Mouse (Mus musculus) hindbrain, embryonic 15.5 days (tissue): ENCODE measurements at regions not wholly inside any gene's neighbourhood (a gene's known extent, or its start where the extent isn't known, plus 50 kb on each side); places are given as distances from the start of the nearest gene placed in this dataset.

Experiments
- ATAC-seq: fragments of 200-750 bp; cut with Nextera tagmentation; 2 replicates; pipeline ENCODE4 v1.8.0; 2017; ENCODE audit warnings: low read depth, moderate number of reproducible peaks, moderate TSS enrichment; ENCODE audit not compliant: low FRiP score
- H3K27ac ChIP-seq: fragments of 300-500 bp; sonication (generic); replicated peaks from 2 replicates; pipeline ENCODE4 v1.5.1; 2015; ENCODE audit warnings: mild to moderate bottlenecking, inconsistent platforms
- H3K27me3 ChIP-seq: fragments of 300-500 bp; sonication (generic); 2 replicates; pipeline ENCODE4 v1.6.1; 2015; ENCODE audit warnings: control low read depth, inconsistent platforms
- H3K36me3 ChIP-seq: fragments of 300-500 bp; sonication (generic); 2 replicates; pipeline ENCODE4 v1.6.1; 2015; ENCODE audit warnings: control low read depth, inconsistent platforms
- H3K4me1 ChIP-seq: fragments of 300-500 bp; sonication (generic); replicated peaks from 2 replicates; pipeline ENCODE4 v1.6.1; 2015; ENCODE audit warnings: control low read depth, inconsistent platforms
- H3K4me2 ChIP-seq: fragments of 300-500 bp; sonication (generic); 2 replicates; pipeline ENCODE4 v1.6.1; 2015; ENCODE audit warnings: moderate library complexity, mild to moderate bottlenecking, inconsistent platforms
- H3K4me3 ChIP-seq: fragments of 300-500 bp; sonication (generic); 2 replicates; pipeline ENCODE4 v1.5.1; 2015; ENCODE audit warnings: mild to moderate bottlenecking, inconsistent platforms
- H3K9ac ChIP-seq: fragments of 300-500 bp; sonication (generic); 2 replicates; pipeline ENCODE4 v1.6.1; 2015; ENCODE audit warnings: inconsistent platforms
- H3K9me3 ChIP-seq: fragments of 300-500 bp; sonication (generic); 2 replicates; pipeline ENCODE4 v1.6.1; 2016; ENCODE audit warnings: control low read depth, inconsistent platforms
- WGBS: fragments of 180-500 bp; shearing (Covaris S2); methylation state at CpG from one replicate; pipeline ENCODE4 v1.1.7; 2015; 5-methylcytosine and 5-hydroxymethylcytosine counted together

DNA sequence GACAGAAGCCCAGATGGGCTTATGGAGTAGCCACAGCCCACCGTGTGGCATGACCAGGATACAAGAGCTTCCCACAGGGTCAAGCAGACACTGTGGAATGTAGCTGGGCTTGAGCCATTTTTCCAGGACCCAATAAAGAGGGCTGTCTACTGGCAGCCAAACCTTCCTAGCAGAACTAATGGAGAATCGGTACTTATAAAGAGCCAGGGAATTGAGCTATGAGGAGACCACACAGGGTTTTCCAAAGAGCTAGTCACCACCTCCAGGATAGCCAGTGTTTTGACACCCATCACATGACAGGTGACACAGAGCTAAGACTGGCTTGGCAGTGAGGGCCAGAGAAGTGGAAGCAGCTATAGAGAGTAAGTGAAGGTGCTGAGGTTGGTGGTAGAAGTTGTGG, 149.9 kb downstream of the Map2k4 start:
- H3K27me3 ChIP-seq = no peaks in the 10 kb centered on the region
- H3K9ac ChIP-seq = no peak overlapping the region
- no peak for ATAC-seq
- no peaks in the 10 kb centered on the region for H3K9me3 ChIP-seq
- 80% methylated on average over 2 of the region's 2 CpGs for WGBS
- H3K4me1 ChIP-seq = no peaks in the 10 kb centered on the region
- H3K36me3 ChIP-seq = no peaks in the 10 kb centered on the region
- no peak overlapping the region for H3K4me2 ChIP-seq
- no peak overlapping the region for H3K27ac ChIP-seq
- no peak overlapping the region for H3K4me3 ChIP-seq

DNA sequence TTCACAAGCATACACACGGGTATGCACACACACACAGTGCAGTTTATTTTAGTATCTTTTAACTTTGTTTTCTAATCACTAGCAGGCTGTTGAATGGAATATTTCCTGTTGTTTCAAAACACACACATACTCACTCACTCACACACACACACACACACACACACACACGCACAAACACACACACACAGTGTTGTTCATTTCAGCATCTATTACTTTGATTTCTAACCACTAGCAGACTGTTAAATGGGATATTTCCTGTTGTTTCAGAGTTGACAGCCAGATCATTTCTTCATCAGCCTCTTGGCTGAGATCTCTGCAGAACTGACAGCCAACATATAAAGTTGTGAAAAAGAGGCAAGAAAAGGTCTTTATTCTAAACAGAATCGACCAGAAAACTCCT, 150.9 kb downstream of the Map2k4 start:
- no peak overlapping the region for H3K27ac ChIP-seq
- H3K4me1 ChIP-seq = no peaks in the 10 kb centered on the region
- ATAC-seq = no peak
- 90% methylated on average over 3 of the region's 3 CpGs for WGBS
- H3K9me3 ChIP-seq = no peaks in the 10 kb centered on the region
- no peak overlapping the region for H3K4me2 ChIP-seq
- no peak overlapping the region for H3K4me3 ChIP-seq
- H3K36me3 ChIP-seq = no peaks in the 10 kb centered on the region
- H3K27me3 ChIP-seq = no peaks in the 10 kb centered on the region
- H3K9ac ChIP-seq = no peak overlapping the region

DNA sequence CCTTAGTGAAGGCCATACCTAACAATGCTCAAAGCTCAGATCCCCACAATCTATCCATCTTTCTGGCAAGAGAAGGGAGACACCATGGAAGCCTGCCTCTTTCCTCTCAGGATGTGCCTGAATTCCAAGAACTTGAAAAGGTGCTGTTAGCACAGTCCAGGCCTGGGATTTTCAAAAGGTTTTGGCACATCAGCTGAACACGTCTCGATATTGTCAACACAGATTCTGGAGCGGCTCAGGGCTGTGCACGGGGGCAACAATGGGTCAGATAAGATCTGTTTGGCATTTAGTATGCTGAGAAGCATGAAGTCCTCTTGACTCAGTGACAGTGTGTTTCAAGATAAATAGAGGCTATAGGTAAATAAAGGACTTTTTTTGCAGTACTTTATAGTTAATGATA, 152.8 kb downstream of the Map2k4 start:
- H3K4me3 ChIP-seq = no peak overlapping the region
- no peaks in the 10 kb centered on the region for H3K27me3 ChIP-seq
- WGBS = 84% methylated on average over 4 of the region's 4 CpGs
- no peaks in the 10 kb centered on the region for H3K4me1 ChIP-seq
- ATAC-seq = no peak
- H3K9me3 ChIP-seq = no peaks in the 10 kb centered on the region
- no peaks in the 10 kb centered on the region for H3K36me3 ChIP-seq
- H3K27ac ChIP-seq = no peak overlapping the region
- no peak overlapping the region for H3K4me2 ChIP-seq
- H3K9ac ChIP-seq = no peak overlapping the region

DNA sequence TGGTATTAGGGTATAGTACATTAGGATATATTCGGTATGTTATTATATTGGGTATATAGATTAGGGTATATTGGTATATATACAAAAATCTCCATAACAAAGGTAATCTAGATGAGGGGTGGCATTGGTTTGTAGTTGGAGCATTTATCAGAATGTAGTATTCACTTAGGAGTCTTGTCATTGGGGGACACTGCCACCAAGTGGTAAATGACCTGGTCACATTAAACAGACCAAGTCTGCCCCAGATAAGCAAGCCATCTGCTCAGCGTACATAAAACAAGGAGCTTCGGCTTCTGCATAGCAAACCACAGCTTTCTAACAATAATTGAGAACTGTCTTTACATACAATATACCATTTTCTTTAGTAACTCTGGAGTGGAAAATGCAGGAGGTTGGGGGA, 156.9 kb downstream of the Map2k4 start:
- 78% methylated on average over 3 of the region's 3 CpGs for WGBS
- Histone ChIP-seq H3K9ac (no peak overlapping the region), H3K9me3 (no peaks in the 10 kb centered on the region), H3K4me1 (no peaks in the 10 kb centered on the region), H3K36me3 (no peaks in the 10 kb centered on the region), H3K27ac (no peak overlapping the region), H3K4me3 (no peak overlapping the region), H3K27me3 (no peaks in the 10 kb centered on the region), H3K4me2 (no peak overlapping the region)
- ATAC-seq = no peak

DNA sequence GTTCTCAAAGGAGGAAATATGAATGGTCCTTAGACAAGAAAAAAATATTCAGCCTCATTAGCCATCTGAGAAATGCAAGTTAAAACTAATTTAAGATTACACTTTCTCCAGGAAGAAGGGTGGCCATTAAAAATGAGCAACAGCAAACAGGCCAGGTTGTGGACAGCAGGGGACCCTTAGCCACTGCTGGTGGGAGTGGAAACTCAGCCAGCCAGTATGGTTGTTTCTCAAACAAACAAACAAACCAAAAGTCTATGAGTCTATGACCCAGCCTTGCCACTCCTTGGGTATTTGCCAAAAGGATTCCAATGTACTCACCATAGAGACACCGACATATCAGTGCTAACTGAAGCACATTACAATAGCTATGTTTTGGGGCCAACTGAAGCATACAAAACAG, 157.7 kb downstream of the Map2k4 start:
- H3K4me2 ChIP-seq = no peak overlapping the region
- H3K36me3 ChIP-seq = no peaks in the 10 kb centered on the region
- no peaks in the 10 kb centered on the region for H3K27me3 ChIP-seq
- ATAC-seq = no peak
- H3K9me3 ChIP-seq = no peaks in the 10 kb centered on the region
- no peaks in the 10 kb centered on the region for H3K4me1 ChIP-seq
- no peak overlapping the region for H3K4me3 ChIP-seq
- no peak overlapping the region for H3K9ac ChIP-seq
- no peak overlapping the region for H3K27ac ChIP-seq
- WGBS = 50% methylated on average over 1 of the region's 1 CpGs

DNA sequence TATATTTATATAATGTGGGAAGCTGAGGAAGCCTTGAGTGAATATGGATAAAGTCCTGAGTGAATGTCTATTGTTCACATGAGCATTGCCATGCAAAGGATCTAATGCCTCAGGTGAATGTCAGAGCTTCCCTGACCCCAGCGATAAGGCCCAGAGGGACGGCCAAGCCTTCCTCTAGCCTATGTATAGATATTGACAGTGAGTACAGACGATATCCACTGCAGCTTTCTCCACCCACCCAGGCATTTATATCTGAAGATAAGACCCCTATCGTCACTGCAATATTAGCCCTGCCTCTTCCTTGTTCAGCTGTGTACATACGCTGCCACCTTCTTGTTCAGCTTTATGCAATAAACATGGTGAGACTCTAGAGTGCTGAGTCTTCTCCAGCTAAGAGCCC, 158.8 kb downstream of the Map2k4 start:
- H3K4me1 ChIP-seq = no peaks in the 10 kb centered on the region
- H3K36me3 ChIP-seq = no peaks in the 10 kb centered on the region
- no peak overlapping the region for H3K9ac ChIP-seq
- WGBS = 96% methylated on average over 5 of the region's 5 CpGs
- ATAC-seq = no peak
- H3K27me3 ChIP-seq = no peaks in the 10 kb centered on the region
- no peak overlapping the region for H3K27ac ChIP-seq
- H3K4me2 ChIP-seq = no peak overlapping the region
- H3K9me3 ChIP-seq = no peaks in the 10 kb centered on the region
- H3K4me3 ChIP-seq = no peak overlapping the region

DNA sequence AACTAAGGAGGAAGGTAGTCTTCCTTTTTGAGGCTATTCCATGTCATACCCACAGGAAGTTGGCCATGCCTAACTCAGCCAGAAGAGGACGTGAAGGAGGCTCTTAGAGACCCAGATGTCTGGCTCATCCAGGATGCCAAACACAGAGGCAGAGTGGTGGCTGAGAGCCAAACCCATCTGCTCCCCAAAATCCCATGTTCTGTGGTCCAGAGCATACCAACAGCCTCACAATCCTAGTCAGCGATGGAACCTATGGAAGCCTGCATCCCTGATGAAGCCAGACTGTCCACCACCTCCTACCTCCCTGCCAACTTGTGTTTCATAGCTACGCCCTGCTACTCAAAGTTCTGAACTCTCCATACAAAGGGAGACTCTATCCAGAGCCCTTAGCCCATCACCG, 169.1 kb downstream of the Map2k4 start:
- H3K4me2 ChIP-seq = no peak overlapping the region
- no peaks in the 10 kb centered on the region for H3K9me3 ChIP-seq
- 88% methylated on average over 4 of the region's 4 CpGs for WGBS
- H3K27me3 ChIP-seq = no peaks in the 10 kb centered on the region
- ATAC-seq = no peak
- H3K4me1 ChIP-seq = no peaks in the 10 kb centered on the region
- H3K36me3 ChIP-seq = no peaks in the 10 kb centered on the region
- H3K4me3 ChIP-seq = no peak overlapping the region
- H3K9ac ChIP-seq = no peak overlapping the region
- H3K27ac ChIP-seq = no peak overlapping the region

DNA sequence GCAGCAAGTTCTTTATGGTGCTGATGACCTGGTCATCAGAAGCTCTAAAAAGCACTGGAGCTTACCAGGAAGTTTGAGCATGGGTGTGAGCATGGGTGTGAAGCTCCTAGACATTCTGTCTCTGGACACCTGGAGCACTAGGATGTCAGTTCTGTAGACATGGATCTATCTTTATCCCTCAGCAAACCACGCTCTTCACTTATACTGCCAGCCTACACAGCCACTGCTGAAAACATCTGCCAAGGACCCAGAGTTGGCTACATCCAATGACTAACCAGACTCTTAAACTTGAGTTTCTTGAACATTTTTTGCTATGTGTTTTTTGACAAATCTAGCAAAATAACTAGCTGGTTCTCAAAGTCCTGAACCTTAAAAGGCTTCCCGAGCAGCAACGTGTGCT, 177.6 kb downstream of the Map2k4 start:
- WGBS = 94% methylated on average over 3 of the region's 3 CpGs
- no peak overlapping the region for H3K27ac ChIP-seq
- H3K27me3 ChIP-seq = no peaks in the 10 kb centered on the region
- H3K4me1 ChIP-seq = no peaks in the 10 kb centered on the region
- no peak overlapping the region for H3K9ac ChIP-seq
- H3K4me3 ChIP-seq = no peak overlapping the region
- H3K4me2 ChIP-seq = no peak overlapping the region
- ATAC-seq = no peak
- no peaks in the 10 kb centered on the region for H3K9me3 ChIP-seq
- no peaks in the 10 kb centered on the region for H3K36me3 ChIP-seq

DNA sequence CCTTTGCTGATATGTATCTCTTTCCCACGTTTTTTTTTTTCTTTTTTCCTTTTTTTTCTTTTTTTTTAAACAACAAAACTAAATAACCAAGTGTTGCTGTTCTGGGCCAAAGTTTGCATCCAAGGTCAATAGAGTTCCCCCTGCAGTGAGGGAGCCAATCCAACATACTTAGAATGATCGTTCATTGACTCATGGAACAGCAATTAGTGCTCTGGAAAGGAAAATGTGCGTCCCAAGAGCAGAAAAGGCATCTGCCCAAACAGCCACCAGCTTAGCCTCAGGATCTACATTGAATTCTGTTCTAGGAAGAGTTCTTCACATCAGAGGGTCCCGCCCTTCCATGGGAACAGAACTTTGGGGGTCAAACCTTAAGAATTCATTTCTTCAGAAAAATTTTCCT, 179.0 kb downstream of the Map2k4 start:
- Histone ChIP-seq H3K9me3 (no peaks in the 10 kb centered on the region), H3K4me3 (no peak overlapping the region), H3K4me1 (no peaks in the 10 kb centered on the region), H3K4me2 (no peak overlapping the region), H3K27ac (no peak overlapping the region), H3K9ac (no peak overlapping the region), H3K36me3 (no peaks in the 10 kb centered on the region), H3K27me3 (no peaks in the 10 kb centered on the region)
- ATAC-seq = no peak
- WGBS = 66% methylated on average over 4 of the region's 4 CpGs

DNA sequence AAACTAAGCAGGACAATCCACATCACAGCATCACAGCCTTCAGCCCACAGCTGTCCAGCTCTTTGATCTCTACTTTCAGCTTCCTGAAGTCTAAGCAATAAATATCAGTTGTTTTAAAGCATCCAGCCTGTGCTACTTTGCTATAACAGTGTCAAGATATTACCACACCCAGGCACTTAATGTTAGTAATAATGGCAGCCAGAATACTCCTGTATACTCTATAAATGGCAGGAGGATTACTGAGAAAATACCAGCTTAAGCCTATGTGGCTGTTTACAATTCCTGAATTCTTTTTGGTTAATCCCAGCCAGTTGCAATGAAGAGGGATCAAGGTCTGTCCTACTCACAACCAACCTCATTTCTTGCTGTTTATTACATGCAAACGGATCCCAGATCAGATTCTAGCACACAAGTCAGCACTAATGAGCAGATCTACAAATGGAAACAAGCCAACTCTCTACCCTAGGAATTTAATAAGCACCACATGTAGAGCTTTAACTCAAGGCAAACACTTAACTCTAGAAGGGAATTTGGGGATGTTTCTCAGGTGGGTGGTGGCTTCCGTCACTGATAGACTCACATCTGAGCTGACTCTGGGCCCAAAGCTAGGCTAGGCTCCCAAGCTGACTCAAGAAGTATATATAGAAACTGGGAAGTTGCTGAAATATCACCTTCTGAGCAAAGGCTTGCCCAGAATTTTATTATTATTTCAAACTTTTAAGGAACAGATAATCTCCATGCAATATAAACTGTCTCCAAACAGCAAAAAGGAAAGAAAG, 190.6 kb downstream of the Map2k4 start:
- Histone ChIP-seq H3K4me3 (no peak overlapping the region), H3K4me1 (no peaks in the 10 kb centered on the region), H3K9me3 (no peaks in the 10 kb centered on the region), H3K4me2 (no peak overlapping the region), H3K9ac (no peak overlapping the region), H3K36me3 (no peaks in the 10 kb centered on the region), H3K27ac (no peak overlapping the region), H3K27me3 (no peaks in the 10 kb centered on the region)
- ATAC-seq = no peak
- WGBS = 82% methylated on average over 2 of the region's 2 CpGs

DNA sequence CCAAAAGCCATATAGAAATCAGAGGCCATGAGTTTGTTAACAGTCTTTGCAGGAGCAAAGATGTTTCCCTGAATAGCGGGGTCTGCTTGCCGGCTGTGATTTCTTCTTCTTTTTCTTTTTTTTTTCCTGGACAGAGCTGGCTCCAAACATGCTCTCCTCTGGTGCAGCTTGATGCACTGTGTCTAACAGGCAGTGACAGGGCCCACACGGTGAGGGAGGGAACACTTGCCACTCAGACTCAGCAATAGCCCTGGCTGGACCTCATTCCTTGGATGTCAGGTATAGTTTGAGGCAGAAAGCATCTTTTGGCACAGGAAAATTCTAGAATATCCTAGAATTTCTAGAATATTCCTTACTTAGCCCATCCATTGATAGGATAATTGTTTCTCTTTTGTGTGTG, 199.6 kb downstream of the Map2k4 start:
- Histone ChIP-seq H3K27ac (no peak overlapping the region), H3K4me1 (no peaks in the 10 kb centered on the region), H3K9me3 (no peaks in the 10 kb centered on the region), H3K4me2 (no peak overlapping the region), H3K27me3 (no peaks in the 10 kb centered on the region), H3K36me3 (no peaks in the 10 kb centered on the region), H3K4me3 (no peak overlapping the region), H3K9ac (no peak overlapping the region)
- no peak for ATAC-seq
- WGBS = 63% methylated on average over 3 of the region's 3 CpGs

DNA sequence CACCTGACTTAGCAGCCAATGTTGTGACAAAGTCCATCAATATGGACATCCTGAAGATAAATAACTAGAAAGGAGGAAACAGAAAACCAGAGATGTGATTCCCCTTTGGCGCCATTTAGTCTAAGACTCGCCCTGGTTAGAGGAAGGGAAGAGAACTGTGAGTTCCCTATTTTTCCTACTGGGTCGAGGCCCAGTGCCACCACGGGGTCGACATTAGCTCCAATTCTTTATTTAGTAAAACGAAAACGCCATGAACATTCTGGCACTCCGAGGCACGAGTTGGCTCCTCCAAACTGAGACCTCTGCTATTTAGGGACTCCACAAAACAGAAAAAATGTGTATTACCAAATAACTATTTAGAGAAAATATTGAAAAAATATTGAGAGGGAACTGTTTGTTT, 220.3 kb downstream of the Map2k4 start:
- ATAC-seq = no peak
- WGBS = 90% methylated on average over 9 of the region's 9 CpGs
- Histone ChIP-seq H3K4me1 (no peaks in the 10 kb centered on the region), H3K4me2 (no peak overlapping the region), H3K36me3 (no peaks in the 10 kb centered on the region), H3K27me3 (no peaks in the 10 kb centered on the region), H3K9ac (no peak overlapping the region), H3K4me3 (no peak overlapping the region), H3K27ac (no peak overlapping the region), H3K9me3 (no peaks in the 10 kb centered on the region)

DNA sequence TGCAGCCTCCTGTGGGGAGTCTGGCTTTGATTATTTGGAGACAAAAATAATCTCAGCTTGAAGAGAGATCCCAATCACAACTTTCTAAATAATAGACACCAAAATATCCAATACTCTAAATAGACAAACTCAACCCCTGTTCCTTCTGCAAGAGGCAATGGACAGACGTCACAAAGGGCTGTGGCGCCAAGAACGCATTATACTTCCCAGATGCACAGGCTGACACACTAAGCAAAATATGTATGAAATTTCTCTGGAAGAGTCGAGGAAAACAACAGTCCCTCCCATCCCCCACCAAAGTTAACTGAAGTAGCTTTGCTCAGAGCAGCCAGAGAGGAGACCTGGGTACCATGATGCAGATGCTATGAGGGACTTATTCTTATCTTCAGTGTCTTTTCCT, 229.9 kb downstream of the Map2k4 start:
- Histone ChIP-seq H3K36me3 (no peaks in the 10 kb centered on the region), H3K4me3 (no peak overlapping the region), H3K9me3 (no peaks in the 10 kb centered on the region), H3K9ac (no peak overlapping the region), H3K27ac (no peak overlapping the region), H3K4me2 (no peak overlapping the region), H3K4me1 (no peaks in the 10 kb centered on the region), H3K27me3 (no peaks in the 10 kb centered on the region)
- ATAC-seq = no peak
- WGBS = 88% methylated on average over 4 of the region's 4 CpGs
